Comparison of ENCODE assay signal across 26 mouse cellular contexts in genomic region chr13:14602744-14603143, GRCm38 (mm10).
"Had no signal": no experiment of that assay in that cellular context is flagged by ENCODE, and none has a peak within 500 bp of the region (broad histone marks: within the 10 kb centered on the region; RNA-seq: fewer than 3 reads in every experiment).

No protein-coding gene starts in this region.

- DNase-seq: gastrocnemius, adult 2 months; gastrocnemius, postnatal 10 days; gastrocnemius, postnatal 25 days; heart, adult 18-20 months; heart, postnatal 10 days; heart, postnatal 4 days; kidney, adult 18-20 months; kidney, adult 8-10 months; kidney, postnatal 10 days; kidney, postnatal 25 days; kidney, postnatal 4 days; liver; liver, embryonic 13.5 days had no signal

- H3K4me3 ChIP-seq: gastrocnemius, adult 2 months; heart, embryonic 10.5 days; heart, embryonic 12.5 days; hindbrain, embryonic 10.5 days; hindbrain, embryonic 12.5 days; intestine, embryonic 15.5 days; left cerebral cortex, adult 2 months; limb, embryonic 10.5 days; limb, embryonic 12.5 days; liver, embryonic 13.5 days; liver, embryonic 15.5 days had no signal

- ATAC-seq: hindbrain, embryonic 16.5 days; inflammation-experienced regulatory T-cells, adult 6 months; intestine, embryonic 15.5 days; intestine, postnatal 0 days had no signal

- H3K27ac ChIP-seq: gastrocnemius, adult 2 months; heart, embryonic 10.5 days; hindbrain, embryonic 10.5 days; hindbrain, embryonic 12.5 days; hindbrain, embryonic 14.5 days; intestine, embryonic 15.5 days; left cerebral cortex, adult 2 months; limb, embryonic 10.5 days; limb, embryonic 12.5 days; liver, embryonic 13.5 days; liver, embryonic 15.5 days had no signal
